Mouse (Mus musculus): ENCODE measurements around the gene Fbxo40. TPM values are rescaled to one million over a fixed set of nuclear protein-coding genes. Genes with fewer than 3 reads are reported as not detected.

Gene Fbxo40
- polyA plus RNA-seq, 1 experiment from 2014 or later = not detected

DNA sequence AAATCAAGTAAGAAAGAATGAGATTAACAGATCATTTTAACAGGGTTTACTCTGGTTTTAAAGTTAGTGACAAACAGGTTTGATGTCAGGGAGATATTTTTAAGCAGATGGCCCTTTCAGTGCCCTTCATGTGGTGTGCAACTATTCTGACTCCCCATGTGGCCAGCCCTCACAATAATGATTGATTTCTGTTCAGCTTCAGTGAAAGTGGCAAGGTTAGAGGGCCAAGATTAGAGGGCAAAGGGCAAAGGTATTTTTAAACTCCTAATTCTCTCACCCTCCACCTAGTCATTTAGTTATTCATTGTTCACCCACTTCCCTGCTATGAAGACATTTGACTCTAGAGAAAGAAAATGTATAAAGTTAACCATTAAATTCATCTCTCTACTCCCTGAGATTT lies 2.2 kb downstream of the Fbxo40 start:
- ATAC-seq (ENCODE audit: low FRiP score) = no peak
- Histone ChIP-seq H3K4me3 (no peak overlapping the region), H3K9me3 (no peaks in the 10 kb centered on the region), H3K27me3 (no peaks in the 10 kb centered on the region), H3K9ac (no peak overlapping the region), H3K36me3 (no peaks in the 10 kb centered on the region), H3K4me2 (no peak overlapping the region), H3K4me1 (replicated peaks) (no peaks in the 10 kb centered on the region), H3K27ac (no peak overlapping the region)

- no peak for ATAC-seq (ENCODE audit: low FRiP score)
- Histone ChIP-seq H3K9ac (no peak overlapping the region), H3K4me2 (no peak overlapping the region), H3K36me3 (no peaks in the 10 kb centered on the region), H3K4me3 (no peak overlapping the region), H3K4me1 (replicated peaks) (no peaks in the 10 kb centered on the region), H3K27ac (no peak overlapping the region), H3K27me3 (no peaks in the 10 kb centered on the region), H3K9me3 (no peaks in the 10 kb centered on the region)
- WGBS = 72% methylated on average over 2 of the region's 2 CpGs
These were observed 2.9 kb downstream of the Fbxo40 start for GRCm38 (mm10) chr16:36987399-36987798.

GRCm38 (mm10) chr16:36985636-36986042 lies 4.6 kb downstream of the Fbxo40 start:
- no peaks in the 10 kb centered on the region for H3K36me3 ChIP-seq
- WGBS = 68% methylated on average over 5 of the region's 5 CpGs
- ATAC-seq (ENCODE audit: low FRiP score) = no peak
- no peaks in the 10 kb centered on the region; the same call in 1 of the 2 replicates for H3K9me3 ChIP-seq
- no peaks in the 10 kb centered on the region for H3K27me3 ChIP-seq
- no peak overlapping the region for H3K9ac ChIP-seq
- no peaks in the 10 kb centered on the region for H3K4me1 ChIP-seq (replicated peaks)
- H3K27ac ChIP-seq = no peak overlapping the region
- H3K4me2 ChIP-seq = no peak overlapping the region
- H3K4me3 ChIP-seq = no peak overlapping the region

- Histone ChIP-seq H3K4me1 (replicated peaks) (no peaks in the 10 kb centered on the region), H3K9me3 (no peaks in the 10 kb centered on the region; the same call in 1 of the 2 replicates), H3K9ac (no peak overlapping the region), H3K4me2 (no peak overlapping the region), H3K36me3 (no peaks in the 10 kb centered on the region), H3K27me3 (no peaks in the 10 kb centered on the region), H3K4me3 (no peak overlapping the region), H3K27ac (no peak overlapping the region)
- 82% methylated on average over 1 of the region's 1 CpGs for WGBS
- ATAC-seq (ENCODE audit: low FRiP score) = no peak
These were observed 6.5 kb downstream of the Fbxo40 start for GRCm38 (mm10) chr16:36983796-36984195.

DNA sequence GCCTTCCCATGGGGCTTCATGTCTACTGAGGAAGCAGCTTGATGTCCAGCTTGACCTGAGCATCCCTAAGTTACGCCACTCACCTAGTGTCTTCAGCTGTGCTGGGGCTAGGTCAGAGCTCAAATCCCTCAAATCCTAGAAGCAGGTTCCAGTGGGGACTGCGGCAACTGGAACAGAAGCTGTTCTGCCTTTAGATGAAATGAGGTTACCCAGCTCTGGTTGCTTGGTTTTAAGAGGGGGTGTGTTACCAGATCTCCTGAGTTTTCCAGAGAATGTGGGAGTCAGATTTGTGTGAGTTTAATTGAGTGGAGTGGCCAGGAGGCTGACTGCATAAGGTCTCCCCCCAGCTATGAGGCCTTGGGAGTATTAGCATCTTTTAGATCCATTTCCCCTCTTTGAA lies 11.1 kb downstream of the Fbxo40 start:
- H3K4me1 ChIP-seq (replicated peaks) = no peaks in the 10 kb centered on the region
- no peak overlapping the region for H3K4me2 ChIP-seq
- no peak for ATAC-seq (ENCODE audit: low FRiP score)
- 94% methylated on average over 2 of the region's 2 CpGs for WGBS
- no peak overlapping the region for H3K9ac ChIP-seq
- H3K4me3 ChIP-seq = no peak overlapping the region
- H3K9me3 ChIP-seq = no peaks in the 10 kb centered on the region; the same call in 1 of the 2 replicates
- no peak overlapping the region for H3K27ac ChIP-seq
- no peaks in the 10 kb centered on the region for H3K36me3 ChIP-seq
- H3K27me3 ChIP-seq = no peaks in the 10 kb centered on the region

DNA sequence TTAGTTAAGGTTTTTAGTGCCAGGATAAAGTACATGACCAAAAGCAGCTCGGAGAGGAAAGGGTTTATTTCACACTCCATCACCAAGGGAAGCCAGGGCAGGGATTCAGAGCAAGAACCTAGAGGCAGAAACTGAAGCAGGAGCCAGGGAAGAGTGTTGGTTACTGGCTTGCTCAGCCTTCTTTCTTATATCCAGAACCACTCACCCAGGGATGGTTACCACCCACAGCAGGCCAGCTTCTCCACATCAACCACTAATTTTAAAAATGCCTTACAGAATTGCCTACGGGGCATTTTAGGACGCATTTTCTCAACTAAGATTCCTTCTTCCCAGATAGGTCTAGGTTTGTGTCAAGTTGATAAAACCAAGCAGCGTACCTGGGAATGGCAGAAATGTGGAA lies 26.9 kb downstream of the Fbxo40 start:
- Histone ChIP-seq H3K9me3 (no peaks in the 10 kb centered on the region), H3K27me3 (no peaks in the 10 kb centered on the region), H3K36me3 (no peaks in the 10 kb centered on the region), H3K4me1 (replicated peaks) (no peaks in the 10 kb centered on the region), H3K4me3 (no peak overlapping the region), H3K27ac (no peak overlapping the region), H3K4me2 (no peak overlapping the region), H3K9ac (no peak overlapping the region)
- WGBS = 92% methylated on average over 4 of the region's 4 CpGs
- no peak for ATAC-seq (ENCODE audit: low FRiP score)

DNA sequence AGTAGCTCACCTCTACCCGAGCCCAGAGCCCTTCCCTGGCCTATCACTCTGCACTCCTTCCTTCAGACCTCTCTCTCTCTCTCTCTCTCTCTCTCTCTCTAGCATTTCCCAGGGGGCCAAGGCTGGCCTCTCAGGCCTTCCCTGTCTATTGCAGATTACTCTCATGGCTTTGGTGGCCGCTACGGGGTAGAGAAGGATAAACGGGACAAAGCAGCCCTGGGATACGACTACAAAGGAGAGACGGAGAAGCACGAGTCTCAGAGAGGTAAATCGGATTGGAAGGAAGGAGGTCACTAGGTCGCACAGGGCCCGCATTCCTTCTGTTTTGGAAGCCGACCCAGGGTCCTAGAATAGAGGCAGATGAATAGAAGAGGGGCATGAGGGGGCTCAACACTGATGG lies 35.2 kb downstream of the Fbxo40 start:
- Histone ChIP-seq H3K4me2 (no peak overlapping the region), H3K4me3 (no peak overlapping the region), H3K4me1 (replicated peaks) (no peaks in the 10 kb centered on the region), H3K9ac (no peak overlapping the region), H3K27me3 (no peaks in the 10 kb centered on the region), H3K27ac (no peak overlapping the region), H3K9me3 (no peaks in the 10 kb centered on the region), H3K36me3 (no peaks in the 10 kb centered on the region)
- no peak for ATAC-seq (ENCODE audit: low FRiP score)
- 45% methylated on average over 11 of the region's 11 CpGs for WGBS

DNA sequence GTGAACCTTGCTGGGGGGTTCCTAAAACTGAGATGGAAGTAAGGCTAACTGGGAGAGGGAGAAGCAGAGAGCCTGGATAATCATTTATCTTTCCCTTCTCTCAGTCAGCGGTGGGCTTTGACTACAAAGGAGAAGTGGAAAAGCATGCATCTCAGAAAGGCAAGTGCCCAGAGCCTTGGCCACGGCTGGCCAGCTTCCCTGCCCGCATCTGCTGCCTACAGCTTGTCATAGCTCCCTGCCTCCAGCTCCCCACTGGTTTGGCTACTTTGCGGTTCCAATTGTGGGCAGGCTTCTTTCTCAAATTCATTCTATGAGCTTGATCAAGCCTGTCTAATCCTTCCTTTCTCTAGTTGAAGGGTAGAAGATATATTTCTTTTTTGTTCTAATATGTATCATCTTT lies 39.2 kb downstream of the Fbxo40 start:
- H3K4me1 ChIP-seq (replicated peaks) = no peaks in the 10 kb centered on the region
- no peaks in the 10 kb centered on the region for H3K9me3 ChIP-seq
- WGBS = 28% methylated on average over 4 of the region's 4 CpGs
- H3K4me3 ChIP-seq = no peak overlapping the region
- H3K36me3 ChIP-seq = no peaks in the 10 kb centered on the region
- H3K27me3 ChIP-seq = no peaks in the 10 kb centered on the region
- no peak overlapping the region for H3K4me2 ChIP-seq
- no peak for ATAC-seq (ENCODE audit: low FRiP score)
- no peak overlapping the region for H3K27ac ChIP-seq
- no peak overlapping the region for H3K9ac ChIP-seq

- Histone ChIP-seq H3K27ac (no peak overlapping the region), H3K4me3 (no peak overlapping the region), H3K9ac (no peak overlapping the region), H3K4me2 (no peak overlapping the region), H3K36me3 (no peaks in the 10 kb centered on the region), H3K4me1 (replicated peaks) (no peaks in the 10 kb centered on the region), H3K27me3 (no peaks in the 10 kb centered on the region), H3K9me3 (no peaks in the 10 kb centered on the region)
- WGBS = 66% methylated on average over 8 of the region's 8 CpGs
- ATAC-seq (ENCODE audit: low FRiP score) = no peak; the same call in 1 of the 2 replicates
These were observed 40.5 kb downstream of the Fbxo40 start for GRCm38 (mm10) chr16:36949614-36950336.

DNA sequence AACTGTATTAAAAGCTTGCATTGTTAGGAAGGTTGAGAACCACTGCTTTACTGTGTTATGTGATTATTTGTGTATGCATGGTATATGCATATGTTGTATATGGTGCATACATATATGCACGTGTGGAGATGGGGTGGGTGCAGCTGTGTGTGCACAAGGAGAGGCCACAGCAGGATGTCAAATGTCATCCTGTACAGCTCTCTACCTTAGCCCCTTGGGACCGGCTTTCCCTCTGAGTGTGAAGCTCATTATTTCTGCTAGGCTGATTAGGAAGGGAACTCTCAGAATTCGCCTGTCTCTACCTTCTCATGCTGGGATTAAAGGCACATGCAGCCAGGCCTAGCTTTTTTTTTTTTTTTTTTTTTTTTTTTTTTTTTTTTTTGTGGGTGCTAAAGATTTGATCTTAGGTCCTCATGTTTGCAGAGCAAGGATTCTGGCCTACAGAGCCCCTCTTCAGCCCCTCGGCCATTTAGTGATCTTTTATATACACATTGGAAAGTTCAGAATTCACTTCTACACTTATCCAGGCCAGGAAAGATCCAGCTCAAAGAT lies 42.5 kb downstream of the Fbxo40 start:
- H3K36me3 ChIP-seq = no peaks in the 10 kb centered on the region
- ATAC-seq (ENCODE audit: low FRiP score) = no peak

DNA sequence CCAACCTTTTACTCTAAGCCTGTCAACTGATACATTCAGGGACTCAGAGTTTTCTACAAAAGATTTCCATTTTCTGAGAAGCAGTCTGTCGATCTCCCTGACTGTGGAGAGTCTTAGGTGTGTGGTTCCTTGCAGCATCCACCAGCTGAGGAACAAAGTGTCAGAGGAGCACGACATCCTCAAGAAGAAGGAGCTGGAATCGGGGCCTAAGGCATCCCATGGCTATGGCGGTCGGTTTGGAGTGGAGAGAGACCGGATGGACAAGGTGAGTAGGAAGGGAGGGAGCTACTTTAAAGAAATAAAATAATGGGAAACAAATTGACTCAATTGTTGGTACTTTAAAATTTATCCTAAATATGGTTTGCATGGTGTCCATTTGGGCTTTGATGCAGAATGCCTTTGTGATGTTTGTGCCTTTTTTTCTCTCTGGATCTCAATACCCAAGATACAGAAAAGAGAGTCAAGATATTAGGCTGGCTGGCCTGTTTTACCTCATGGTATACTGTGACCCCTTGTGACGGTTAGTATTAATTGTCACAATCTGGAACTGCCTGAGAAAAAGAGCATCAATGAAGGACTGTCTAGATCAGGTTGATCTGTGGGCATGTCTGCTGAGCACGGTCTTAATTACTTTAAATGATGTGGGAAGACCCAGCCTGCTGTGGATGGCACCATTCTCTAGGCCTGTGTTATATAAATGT lies 43.7 kb downstream of the Fbxo40 start:
- Histone ChIP-seq H3K9me3 (no peaks in the 10 kb centered on the region), H3K9ac (no peak overlapping the region), H3K27me3 (no peaks in the 10 kb centered on the region), H3K4me2 (no peak overlapping the region), H3K36me3 (no peaks in the 10 kb centered on the region), H3K27ac (no peak overlapping the region), H3K4me1 (replicated peaks) (no peaks in the 10 kb centered on the region), H3K4me3 (no peak overlapping the region)
- WGBS = 86% methylated on average over 8 of the region's 8 CpGs
- no peak for ATAC-seq (ENCODE audit: low FRiP score)

More for the DNA sequence above, 42.5 kb downstream of the Fbxo40 start:
- Histone ChIP-seq H3K27ac (no peak overlapping the region), H3K9me3 (no peaks in the 10 kb centered on the region), H3K4me3 (no peak overlapping the region), H3K9ac (no peak overlapping the region), H3K4me1 (replicated peaks) (no peaks in the 10 kb centered on the region), H3K27me3 (no peaks in the 10 kb centered on the region), H3K4me2 (no peak overlapping the region)
- WGBS = 66% methylated on average over 4 of the region's 4 CpGs

DNA sequence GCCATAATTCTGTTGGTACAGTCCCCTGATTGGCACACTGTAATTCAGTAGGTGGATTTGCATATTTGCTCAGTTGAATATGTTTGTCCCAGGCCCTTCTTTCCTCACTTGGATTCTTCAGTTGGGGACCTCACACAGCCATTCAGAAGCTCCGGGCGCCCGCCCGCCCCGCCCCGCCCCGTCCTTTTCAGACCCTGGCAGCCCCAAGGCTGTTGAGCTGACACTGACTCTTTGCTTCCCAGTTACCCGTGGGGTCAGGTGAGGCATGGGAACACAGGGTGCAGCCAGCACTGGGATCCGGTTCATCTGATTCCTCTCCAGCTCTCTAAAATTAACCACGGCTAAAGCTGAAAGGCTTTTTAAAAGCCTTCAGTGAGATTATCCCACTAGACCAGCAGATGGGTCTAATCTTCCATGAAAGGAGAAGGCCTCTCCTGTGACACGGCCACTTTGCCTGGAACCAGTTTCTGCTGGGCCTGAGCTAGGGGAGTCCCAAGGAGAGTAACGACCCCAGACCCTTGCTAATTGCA lies 45.3 kb downstream of the Fbxo40 start:
- ATAC-seq (ENCODE audit: low FRiP score) = no peak
- Histone ChIP-seq H3K4me2 (no peak overlapping the region), H3K4me1 (replicated peaks) (no peaks in the 10 kb centered on the region), H3K9ac (no peak overlapping the region), H3K9me3 (no peaks in the 10 kb centered on the region), H3K27me3 (no peaks in the 10 kb centered on the region), H3K36me3 (no peaks in the 10 kb centered on the region), H3K4me3 (no peak overlapping the region), H3K27ac (no peak overlapping the region)
- WGBS = 47% methylated on average over 11 of the region's 12 CpGs
